Mouse (Mus musculus): ENCODE data around the gene Hsph1. TPM values are rescaled to one million over a fixed set of nuclear protein-coding genes. Genes with fewer than 3 reads are reported as not detected.

Hsph1 gene
- total and polyA plus RNA-seq, 3 experiments = 57.5 to 156 (median 80.9) TPM

- H3K27me3 ChIP-seq (replicated peaks) = no peaks in the 10 kb centered on the region
- H3K4me3 ChIP-seq (replicated peaks in 1 of 3; ENCODE audit: low read depth in 2 of 3, low read length in 2 of 3, poor library complexity in 1 of 3) = no peak overlapping the region
- dilution Hi-C loops (cut with MboI; ENCODE audit: extremely low pct_ligation_motif_present, extremely low pct_unique_long_range_greater_than_20kb, low sequenced_read_pairs) (no loop called here), in situ Hi-C loops (cut with MboI; ENCODE audit: low pct_ligation_motif_present, low pct_unique_long_range_greater_than_20kb, low sequenced_read_pairs) (no loop called here)
- H3K9me3 ChIP-seq (replicated peaks; ENCODE audit: low read length) = peaks cover 5% of the 10 kb centered on the region
- no peak overlapping the region for H3K9ac ChIP-seq (ENCODE audit: insufficient read depth, low read depth)
- H3K27ac ChIP-seq (ENCODE audit: insufficient read depth, low read depth) = no peak overlapping the region
- 0 out of 2 replicates have a peak overlapping the region, but pooled peaks have one; percentile 2 for H3K4me2 ChIP-seq (ENCODE audit: insufficient read depth, low read depth, poor library complexity, severe bottlenecking)
- no peaks in the 10 kb centered on the region for H3K36me3 ChIP-seq (replicated peaks in 1 of 2; ENCODE audit: control insufficient read depth in 1 of 2, insufficient read depth in 1 of 2, low read length in 1 of 2)
- TF ChIP-seq HCFC1 (IDR thresholded peaks at IDR 0.05; ENCODE audit: low read depth, low read length) (no peak), MEF2A (IDR thresholded peaks at IDR 0.05; ENCODE audit: borderline replicate concordance, low read depth, low read length) (0 out of 2 replicates have a peak, but pooled peaks have one; percentile 10)
- no peaks in the 10 kb centered on the region for H3K79me2 ChIP-seq (replicated peaks; ENCODE audit: control insufficient read depth, extremely low read depth, insufficient read depth, poor library complexity, severe bottlenecking)
- H3K4me1 ChIP-seq (ENCODE audit: control insufficient read depth in 1 of 2, insufficient read depth in 2 of 2) = peaks cover 5 to 36% of the 10 kb centered on the region in 2 experiments; a peak in 3 of 4 replicates
- peak; percentile 27 for DNase-seq (ENCODE audit: extremely low read depth)
These were observed 70.2 kb downstream of the Hsph1 start for GRCm38 (mm10) chr5:149566026-149566425.

Other genes with a start within 250 kb of the Hsph1 start
- not detected in 2 replicates for gene Medag, start 224.6 kb downstream of the Hsph1 start, total RNA-seq (2012; rRNA removed)
- not detected in 2 replicates for gene Medag, start 224.6 kb downstream of the Hsph1 start, total RNA-seq (2014; rRNA removed)
- not detected in 2 replicates for gene Medag, start 224.6 kb downstream of the Hsph1 start, polyA plus RNA-seq (2012; ENCODE audit: insufficient read length, low read depth)
- not detected in 2 replicates for gene Tex26, start 196.7 kb downstream of the Hsph1 start, total RNA-seq (2012; rRNA removed)
- not detected in 2 replicates for gene Tex26, start 196.7 kb downstream of the Hsph1 start, total RNA-seq (2014; rRNA removed)
- gene Tex26, start 196.7 kb downstream of the Hsph1 start, polyA plus RNA-seq (2012; ENCODE audit: insufficient read length, low read depth) = not detected in 2 replicates
- gene Wdr95, start 107.7 kb downstream of the Hsph1 start, total RNA-seq (2012; rRNA removed) = not detected in 2 replicates
- not detected in 2 replicates for gene Wdr95, start 107.7 kb downstream of the Hsph1 start, total RNA-seq (2014; rRNA removed)
- not detected in 2 replicates for gene Wdr95, start 107.7 kb downstream of the Hsph1 start, polyA plus RNA-seq (2012; ENCODE audit: insufficient read length, low read depth)
- gene B3glct, start 41.9 kb upstream of the Hsph1 start, total RNA-seq (2012; rRNA removed) = 0.38 and 0.63 TPM in 2 replicates
- gene B3glct, start 41.9 kb upstream of the Hsph1 start, total RNA-seq (2014; rRNA removed) = 0.90 and 1.3 TPM in 2 replicates
- 0.55 and 2.1 TPM in 2 replicates for gene B3glct, start 41.9 kb upstream of the Hsph1 start, polyA plus RNA-seq (2012; ENCODE audit: insufficient read length, low read depth)

All from CH12.LX (cell line).